Mouse (Mus musculus): Measurements from ENCODE around the gene Ehhadh. TPM values are rescaled to one million over a fixed set of nuclear protein-coding genes. Genes with fewer than 3 reads are reported as not detected.
"Not testable (repeated sequence)": the region's sequence is repeated elsewhere in the genome, so short reads cannot be mapped to it uniquely, and the experiment has no call there.

The Ehhadh gene
- polyA plus RNA-seq, 1 experiment = 1.8 TPM

GRCm38 (mm10) chr16:21814861-21815668 lies 27.5 kb upstream of the Ehhadh start:
- TF ChIP-seq CTCF (IDR thresholded peaks at IDR 0.05; ENCODE audit: control insufficient read depth, insufficient read depth, low read length) (no peak), POLR2A (IDR thresholded peaks at IDR 0.05; ENCODE audit: borderline replicate concordance, control insufficient read depth, low read depth, low read length) (no peak)
- 49% methylated on average over 11 of the region's 11 CpGs for WGBS
- Histone ChIP-seq H3K27ac (ENCODE audit: control insufficient read depth, insufficient read depth, low read depth, low read length, poor library complexity) (no peak overlapping the region), H3K4me3 (replicated peaks; ENCODE audit: control insufficient read depth, low read depth, low read length) (no peak overlapping the region), H3K4me1 (ENCODE audit: control insufficient read depth, insufficient read depth, low read length) (no peaks in the 10 kb centered on the region; the same call in 1 of the 2 replicates)

GRCm38 (mm10) chr16:21813164-21813834 lies 25.7 kb upstream of the Ehhadh start:
- WGBS = 80% methylated on average over 6 of the region's 6 CpGs
- TF ChIP-seq POLR2A (IDR thresholded peaks at IDR 0.05; ENCODE audit: borderline replicate concordance, control insufficient read depth, low read depth, low read length) = no peak
- TF ChIP-seq CTCF (IDR thresholded peaks at IDR 0.05; ENCODE audit: control insufficient read depth, insufficient read depth, low read length) = no peak
- Histone ChIP-seq H3K4me3 (replicated peaks; ENCODE audit: control insufficient read depth, low read depth, low read length) (no peak overlapping the region), H3K4me1 (ENCODE audit: control insufficient read depth, insufficient read depth, low read length) (no peaks in the 10 kb centered on the region; the same call in 1 of the 2 replicates), H3K27ac (ENCODE audit: control insufficient read depth, insufficient read depth, low read depth, low read length, poor library complexity) (no peak overlapping the region)

GRCm38 (mm10) chr16:21807786-21808185 lies 20.2 kb upstream of the Ehhadh start:
- not testable (repeated sequence) for H3K27ac ChIP-seq (ENCODE audit: control insufficient read depth, insufficient read depth, low read depth, low read length, poor library complexity); H3K4me3 ChIP-seq (replicated peaks; ENCODE audit: control insufficient read depth, low read depth, low read length); H3K4me1 ChIP-seq (ENCODE audit: control insufficient read depth, insufficient read depth, low read length)
- 86% methylated on average over 7 of the region's 7 CpGs for WGBS

- TF ChIP-seq POLR2A (IDR thresholded peaks at IDR 0.05; ENCODE audit: borderline replicate concordance, control insufficient read depth, low read depth, low read length) = no peak
- no peak overlapping the region for H3K4me3 ChIP-seq (replicated peaks; ENCODE audit: control insufficient read depth, low read depth, low read length)
- WGBS = 71% methylated on average over 1 of the region's 1 CpGs
- H3K4me1 ChIP-seq (ENCODE audit: control insufficient read depth, insufficient read depth, low read length) = no peaks in the 10 kb centered on the region; the same call in 1 of the 2 replicates
- no peak overlapping the region for H3K27ac ChIP-seq (ENCODE audit: control insufficient read depth, insufficient read depth, low read depth, low read length, poor library complexity)
Observed at GRCm38 (mm10) chr16:21806892-21807291, 19.3 kb upstream of the Ehhadh start.

- H3K4me3 ChIP-seq (replicated peaks; ENCODE audit: control insufficient read depth, low read depth, low read length) = no peak overlapping the region
- WGBS = 91% methylated on average over 1 of the region's 1 CpGs
- H3K27ac ChIP-seq (ENCODE audit: control insufficient read depth, insufficient read depth, low read depth, low read length, poor library complexity) = no peak overlapping the region
- TF ChIP-seq POLR2A (IDR thresholded peaks at IDR 0.05; ENCODE audit: borderline replicate concordance, control insufficient read depth, low read depth, low read length) = no peak
- TF ChIP-seq CTCF (IDR thresholded peaks at IDR 0.05; ENCODE audit: control insufficient read depth, insufficient read depth, low read length) = no peak
- no peaks in the 10 kb centered on the region; the same call in 1 of the 2 replicates for H3K4me1 ChIP-seq (ENCODE audit: control insufficient read depth, insufficient read depth, low read length)
Observed at GRCm38 (mm10) chr16:21804258-21804657, 16.7 kb upstream of the Ehhadh start.

- no peak overlapping the region for H3K27ac ChIP-seq (ENCODE audit: control insufficient read depth, insufficient read depth, low read depth, low read length, poor library complexity)
- 26% methylated on average over 5 of the region's 5 CpGs for WGBS
- H3K4me1 ChIP-seq (ENCODE audit: control insufficient read depth, insufficient read depth, low read length) = no peaks in the 10 kb centered on the region; the same call in none of the 2 replicates
- TF ChIP-seq CTCF (IDR thresholded peaks at IDR 0.05; ENCODE audit: control insufficient read depth, insufficient read depth, low read length) (no peak), POLR2A (IDR thresholded peaks at IDR 0.05; ENCODE audit: borderline replicate concordance, control insufficient read depth, low read depth, low read length) (no peak)
- H3K4me3 ChIP-seq (replicated peaks; ENCODE audit: control insufficient read depth, low read depth, low read length) = peak overlapping the region; percentile 40
Observed at GRCm38 (mm10) chr16:21795071-21795470, 7.5 kb upstream of the Ehhadh start.

- Histone ChIP-seq H3K27ac (ENCODE audit: control insufficient read depth, insufficient read depth, low read depth, low read length, poor library complexity) (peak overlapping the region; percentile 86; the same call in 1 of the 2 replicates), H3K4me1 (ENCODE audit: control insufficient read depth, insufficient read depth, low read length) (no peaks in the 10 kb centered on the region; the same call in none of the 2 replicates), H3K4me3 (replicated peaks; ENCODE audit: control insufficient read depth, low read depth, low read length) (peak overlapping the region; percentile 87)
- TF ChIP-seq CTCF (IDR thresholded peaks at IDR 0.05; ENCODE audit: control insufficient read depth, insufficient read depth, low read length) (no peak), POLR2A (IDR thresholded peaks at IDR 0.05; ENCODE audit: borderline replicate concordance, control insufficient read depth, low read depth, low read length) (no peak)
- under 1% methylated on average over 14 of the region's 14 CpGs for WGBS
Observed at GRCm38 (mm10) chr16:21794697-21795045, 7.1 kb upstream of the Ehhadh start.

GRCm38 (mm10) chr16:21793875-21794696 lies 6.5 kb upstream of the Ehhadh start, which contains the start of gene Map3k13:
Map3k13 (plus strand) TSS chr16:21794346.
- Histone ChIP-seq H3K4me1 (ENCODE audit: control insufficient read depth, insufficient read depth, low read length) (no peaks in the 10 kb centered on the region; the same call in none of the 2 replicates), H3K4me3 (replicated peaks; ENCODE audit: control insufficient read depth, low read depth, low read length) (peak within 1 kb of the TSS; percentile 87), H3K27ac (ENCODE audit: control insufficient read depth, insufficient read depth, low read depth, low read length, poor library complexity) (peak within 1 kb of the TSS; percentile 86)
- 1% methylated on average over 47 of the region's 47 CpGs for WGBS
- TF ChIP-seq CTCF (IDR thresholded peaks at IDR 0.05; ENCODE audit: control insufficient read depth, insufficient read depth, low read length) (peak; percentile 19; the same call in 1 of the 2 replicates), POLR2A (IDR thresholded peaks at IDR 0.05; ENCODE audit: borderline replicate concordance, control insufficient read depth, low read depth, low read length) (peak; percentile 88)

- not testable (repeated sequence) for H3K27ac ChIP-seq (ENCODE audit: control insufficient read depth, insufficient read depth, low read depth, low read length, poor library complexity); H3K4me1 ChIP-seq (ENCODE audit: control insufficient read depth, insufficient read depth, low read length); H3K4me3 ChIP-seq (replicated peaks; ENCODE audit: control insufficient read depth, low read depth, low read length)
- WGBS = 18% methylated on average over 2 of the region's 2 CpGs
Observed at GRCm38 (mm10) chr16:21793080-21793810, 5.6 kb upstream of the Ehhadh start.

Data from bone marrow, adult 2 months (tissue).